ENCODE assay signal across 26 mouse cellular contexts in genomic region chr6:97924221-97924620, GRCm38 (mm10).
A peak's percentile ranks its signal among the peaks of the same experiment; 100 is the strongest.
DNase-seq lines count a peak whose midpoint lies in the region; ATAC-seq and TF ChIP-seq lines count a peak whose summit lies in the region.
"Had no signal": no experiment of that assay in that cellular context is flagged by ENCODE, and none has a peak within 500 bp of the region (broad histone marks: within the 10 kb centered on the region; RNA-seq: fewer than 3 reads in every experiment).

No protein-coding gene starts in this region.

- no peaks in the 10 kb centered on the region for H3K27me3 ChIP-seq in lung, postnatal 0 days (replicated peaks; ENCODE audit: insufficient read depth, low read length)
- no peaks in the 10 kb centered on the region for H3K27me3 ChIP-seq in kidney, embryonic 16.5 days (ENCODE audit: insufficient read depth, low read length)
- H3K27me3 ChIP-seq: forebrain, embryonic 13.5 days; hindbrain, embryonic 13.5 days; intestine, embryonic 15.5 days had no signal

- no peaks in the 10 kb centered on the region for H3K36me3 ChIP-seq in lung, postnatal 0 days (ENCODE audit: insufficient read depth, low read length)
- H3K36me3 ChIP-seq in kidney, embryonic 16.5 days (ENCODE audit: insufficient read depth, low read length): no peaks in the 10 kb centered on the region
- H3K36me3 ChIP-seq: forebrain, embryonic 10.5 days; hindbrain, embryonic 10.5 days; hindbrain, embryonic 13.5 days; intestine, embryonic 15.5 days had no signal

- no peak for ATAC-seq in lung, postnatal 0 days
- ATAC-seq in kidney, embryonic 16.5 days (ENCODE audit: low FRiP score, low TSS enrichment): no peak
- ATAC-seq: activated CD4-positive, CD25-positive, alpha-beta regulatory T cell, adult 4 months; CD4-positive, CD25-positive, alpha-beta regulatory T cell, adult 4 months; forebrain, embryonic 13.5 days; forebrain, embryonic 16.5 days; hindbrain, embryonic 16.5 days; intestine, embryonic 15.5 days had no signal

- H3K4me2 ChIP-seq in lung, postnatal 0 days (replicated peaks; ENCODE audit: low read depth, low read length): no peak overlapping the region
- no peak overlapping the region for H3K4me2 ChIP-seq in kidney, embryonic 16.5 days (replicated peaks; ENCODE audit: low read depth, low read length)
- H3K4me2 ChIP-seq: forebrain, embryonic 13.5 days; heart, embryonic 11.5 days; hindbrain, embryonic 13.5 days; intestine, embryonic 15.5 days had no signal

- no peak overlapping the region for H3K27ac ChIP-seq in lung, postnatal 0 days (ENCODE audit: low read length)
- H3K27ac ChIP-seq in kidney, embryonic 16.5 days (ENCODE audit: low read length): no peak overlapping the region
- H3K27ac ChIP-seq: forebrain, embryonic 10.5 days; forebrain, embryonic 13.5 days; gastrocnemius, adult 2 months; hindbrain, embryonic 10.5 days; hindbrain, embryonic 13.5 days; intestine, embryonic 15.5 days had no signal

- no peaks in the 10 kb centered on the region for H3K9me3 ChIP-seq in lung, postnatal 0 days (ENCODE audit: low read length)
- H3K9me3 ChIP-seq in kidney, embryonic 16.5 days (ENCODE audit: low read length): no peaks in the 10 kb centered on the region
- H3K9me3 ChIP-seq: forebrain, embryonic 10.5 days; forebrain, embryonic 13.5 days; hindbrain, embryonic 10.5 days; hindbrain, embryonic 13.5 days; intestine, embryonic 15.5 days had no signal

- WGBS in lung, postnatal 0 days: 69% methylated on average over 3 of the region's 3 CpGs
- WGBS in kidney, embryonic 16.5 days: 96% methylated on average over 3 of the region's 3 CpGs

- H3K9ac ChIP-seq in lung, postnatal 0 days (replicated peaks; ENCODE audit: low read depth): no peak overlapping the region
- no peak overlapping the region for H3K9ac ChIP-seq in kidney, embryonic 16.5 days (replicated peaks; ENCODE audit: low read length)
- H3K9ac ChIP-seq: forebrain, embryonic 13.5 days; hindbrain, embryonic 13.5 days; intestine, embryonic 15.5 days had no signal

- DNase-seq in adrenal gland, adult 8-10 months: peak; percentile 37
- DNase-seq in adrenal gland, postnatal 25 days: no peak
- DNase-seq in lung, postnatal 0 days (ENCODE audit: low spot score): peak; percentile 32
- DNase-seq in lung, postnatal 10 days: no peak
- peak; percentile 13 for DNase-seq in adipocyte (ENCODE audit: low spot score)
- DNase-seq in adrenal gland, postnatal 36 days: peak; percentile 23 to 48
- DNase-seq: cerebellum, adult 11-12 months; cerebellum, adult 8-10 months; cerebellum, postnatal 10 days; gastrocnemius, adult 2 months; gastrocnemius, postnatal 14 days; heart, adult 18-20 months; heart, postnatal 36 days; kidney, adult 11 months; kidney, adult 8-10 months had no signal

- H3K4me1 ChIP-seq in lung, postnatal 0 days (ENCODE audit: insufficient read depth, low read depth, low read length): no peaks in the 10 kb centered on the region
- H3K4me1 ChIP-seq in kidney, embryonic 16.5 days (ENCODE audit: insufficient read depth, low read length): peaks cover 4% of the 10 kb centered on the region; the same call in 1 of the 2 replicates
- H3K4me1 ChIP-seq: forebrain, embryonic 13.5 days; intestine, embryonic 15.5 days had no signal

- no peak overlapping the region for H3K4me3 ChIP-seq in lung, postnatal 0 days (ENCODE audit: low read depth, low read length)
- H3K4me3 ChIP-seq in kidney, embryonic 16.5 days (ENCODE audit: low read length): no peak overlapping the region
- H3K4me3 ChIP-seq: forebrain, embryonic 10.5 days; forebrain, embryonic 13.5 days; gastrocnemius, adult 2 months; hindbrain, embryonic 10.5 days; hindbrain, embryonic 13.5 days; intestine, embryonic 15.5 days had no signal

- peak; percentile 87 for TF ChIP-seq EP300 in lung, postnatal 0 days (IDR thresholded peaks at IDR 0.05)

- no peak for TF ChIP-seq CTCF in lung, postnatal 0 days (IDR thresholded peaks at IDR 0.05)

Comparison
In these comparisons a context has a peak if more than half of its experiments do, and no peak if none do; other contexts are left out.
1. DNase-seq: peak in adrenal gland, adult 8-10 months (single experiment), lung, postnatal 0 days (single experiment), adipocyte (single experiment) and adrenal gland, postnatal 36 days (2 of 2); none in adrenal gland, postnatal 25 days (single experiment) and lung, postnatal 10 days (single experiment).